Comparison of ENCODE assay signal across 16 mouse cellular contexts in the genomic region with DNA sequence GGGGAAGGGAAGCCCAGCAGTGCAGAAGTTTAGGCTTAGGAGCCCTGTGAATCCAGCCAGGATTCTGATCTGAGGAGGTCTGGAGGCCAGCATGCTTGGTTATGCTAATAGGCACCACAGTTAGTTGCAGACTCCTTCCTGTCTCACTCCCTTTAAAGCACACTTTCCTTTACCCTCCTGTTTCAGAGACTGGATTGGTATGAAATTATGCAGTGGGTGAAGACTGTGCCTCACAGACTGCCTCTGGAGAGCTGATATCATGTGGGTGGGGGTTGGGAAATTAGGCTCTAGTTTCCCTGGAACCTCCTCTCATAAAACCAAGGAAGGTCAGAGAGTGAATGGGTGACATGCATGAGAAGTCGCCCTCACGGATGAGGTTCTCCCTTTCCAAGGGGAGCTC.
"Had no signal": no experiment of that assay in that cellular context is flagged by ENCODE, and none has a peak within 500 bp of the region (broad histone marks: within the 10 kb centered on the region; RNA-seq: fewer than 3 reads in every experiment).

No protein-coding gene starts in this region.

- H3K9me3 ChIP-seq: midbrain, embryonic 12.5 days; neural tube, embryonic 13.5 days; neural tube, embryonic 15.5 days had no signal

- H3K27ac ChIP-seq: midbrain, embryonic 12.5 days; neural tube, embryonic 13.5 days; neural tube, embryonic 15.5 days had no signal

- H3K4me1 ChIP-seq: midbrain, embryonic 12.5 days; neural tube, embryonic 15.5 days had no signal

- H3K4me2 ChIP-seq: lung, embryonic 14.5 days; midbrain, embryonic 12.5 days; neural tube, embryonic 13.5 days; neural tube, embryonic 15.5 days had no signal

- H3K9ac ChIP-seq: lung, embryonic 14.5 days; midbrain, embryonic 12.5 days; neural tube, embryonic 13.5 days; neural tube, embryonic 15.5 days had no signal

- H3K27me3 ChIP-seq: midbrain, embryonic 12.5 days; neural tube, embryonic 13.5 days; neural tube, embryonic 15.5 days had no signal

- H3K4me3 ChIP-seq: midbrain, embryonic 12.5 days; myocyte; neural tube, embryonic 13.5 days; neural tube, embryonic 15.5 days had no signal

- DNase-seq: lung, adult 18-20 months; lung, embryonic 14.5 days; lung, postnatal 10 days; lung, postnatal 4 days; retina, postnatal 1 day; right cerebral cortex, adult 18-20 months; right cerebral cortex, postnatal 25 days; right cerebral cortex, postnatal 4 days; spleen, adult 18-20 months; thymus, adult 18-20 months; thymus, postnatal 14 days; thymus, postnatal 36 days had no signal
